Mouse (Mus musculus): Measurements from ENCODE around the gene Cdc42. TPM values are rescaled to one million over a fixed set of nuclear protein-coding genes. Genes with fewer than 3 reads are reported as not detected.
A peak's percentile ranks its signal among the peaks of the same experiment; 100 is the strongest.

Gene Cdc42
- polyA plus RNA-seq, 1 experiment from 2014 or later = 991 TPM

DNA sequence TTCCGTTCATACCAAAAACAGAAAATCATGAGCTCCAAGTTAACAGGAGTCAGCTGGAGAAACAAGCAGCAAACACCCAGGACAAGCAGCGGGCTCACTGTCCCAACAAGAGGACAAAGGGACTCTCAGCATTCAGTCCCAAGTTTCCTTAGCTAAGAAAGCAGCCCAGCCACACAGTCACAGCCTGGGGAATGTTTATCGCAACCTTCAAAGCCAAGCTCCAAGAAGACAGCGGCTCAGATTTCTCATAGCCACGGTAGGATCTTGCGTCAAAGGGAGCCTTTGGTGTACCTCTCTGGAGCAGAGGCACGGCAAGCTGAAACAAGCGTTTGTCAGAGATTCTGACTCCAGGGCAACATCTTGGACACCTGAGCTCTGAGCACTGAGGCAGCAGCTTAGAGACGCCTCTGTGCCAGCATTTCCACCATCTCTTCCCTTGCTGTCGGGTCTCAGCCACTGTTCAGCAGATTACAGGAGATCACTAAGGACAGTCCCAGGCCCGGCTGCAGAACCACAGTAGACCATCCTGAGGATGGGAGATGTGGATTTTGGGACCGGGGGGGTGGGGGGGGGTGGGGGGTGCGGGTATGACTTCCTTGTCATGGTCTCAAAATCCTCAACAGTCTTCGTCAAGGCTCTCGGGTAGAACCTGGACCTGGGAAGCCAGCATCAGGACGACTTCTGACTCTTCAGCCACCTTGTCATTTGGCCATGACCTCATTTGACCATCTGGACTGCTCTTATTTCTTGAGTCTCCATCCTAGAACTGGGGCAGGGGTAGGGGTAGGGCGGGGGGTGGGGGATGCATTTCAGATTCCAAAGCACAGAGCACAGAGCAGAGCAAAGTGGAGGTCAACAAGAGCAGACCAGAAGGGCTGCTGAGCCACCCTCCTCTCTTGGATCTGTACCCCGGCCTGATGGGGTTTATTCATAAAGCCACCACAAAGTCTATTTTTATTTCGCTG lies 18.1 kb upstream of the Cdc42 start:
- Histone ChIP-seq H3K9ac (replicated peaks; ENCODE audit: low read length) (no peak overlapping the region), H3K4me3 (replicated peaks; ENCODE audit: low read depth, low read length) (no peak overlapping the region), H3K27ac (replicated peaks; ENCODE audit: low read depth, low read length) (no peak overlapping the region)

GRCm38 (mm10) chr4:137373711-137374110 lies 16.2 kb upstream of the Cdc42 start:
- Histone ChIP-seq H3K9ac (replicated peaks; ENCODE audit: low read length) (no peak overlapping the region), H3K27ac (replicated peaks; ENCODE audit: low read depth, low read length) (no peak overlapping the region), H3K27me3 (ENCODE audit: control insufficient read depth, insufficient read depth, low read length) (no peaks in the 10 kb centered on the region), H3K4me2 (ENCODE audit: low read length) (no peak overlapping the region), H3K9me3 (ENCODE audit: control insufficient read depth, low read length) (no peaks in the 10 kb centered on the region), H3K4me3 (replicated peaks; ENCODE audit: low read depth, low read length) (no peak overlapping the region), H3K36me3 (ENCODE audit: control insufficient read depth, insufficient read depth, low read length) (no peaks in the 10 kb centered on the region), H3K4me1 (ENCODE audit: control insufficient read depth, insufficient read depth, low read length) (peaks cover 4% of the 10 kb centered on the region; the same call in 1 of the 2 replicates)
- 44% methylated on average over 6 of the region's 6 CpGs for WGBS
- ATAC-seq (ENCODE audit: low FRiP score, low TSS enrichment) (no peak), DNase-seq (no peak)

More for the DNA sequence above, 18.1 kb upstream of the Cdc42 start:
- Histone ChIP-seq H3K9me3 (ENCODE audit: control insufficient read depth, low read length) (no peaks in the 10 kb centered on the region), H3K4me1 (ENCODE audit: control insufficient read depth, insufficient read depth, low read length) (0 out of 2 replicates have a peak, but pooled peaks cover under 1% of the 10 kb centered on the region), H3K36me3 (ENCODE audit: control insufficient read depth, insufficient read depth, low read length) (no peaks in the 10 kb centered on the region), H3K27me3 (ENCODE audit: control insufficient read depth, insufficient read depth, low read length) (no peaks in the 10 kb centered on the region), H3K4me2 (ENCODE audit: low read length) (no peak overlapping the region)
- WGBS = 64% methylated on average over 19 of the region's 19 CpGs
- ATAC-seq (ENCODE audit: low FRiP score, low TSS enrichment) (no peak), DNase-seq (no peak)

- DNase-seq (no peak), ATAC-seq (ENCODE audit: low FRiP score, low TSS enrichment) (no peak)
- no peaks in the 10 kb centered on the region for H3K9me3 ChIP-seq (ENCODE audit: control insufficient read depth, low read length)
- H3K36me3 ChIP-seq (ENCODE audit: control insufficient read depth, insufficient read depth, low read length) = no peaks in the 10 kb centered on the region
- peaks cover 4% of the 10 kb centered on the region; the same call in 1 of the 2 replicates for H3K4me1 ChIP-seq (ENCODE audit: control insufficient read depth, insufficient read depth, low read length)
- no peaks in the 10 kb centered on the region for H3K27me3 ChIP-seq (ENCODE audit: control insufficient read depth, insufficient read depth, low read length)
- no peak overlapping the region for H3K4me2 ChIP-seq (ENCODE audit: low read length)
- no peak overlapping the region for H3K27ac ChIP-seq (replicated peaks; ENCODE audit: low read depth, low read length)
- H3K9ac ChIP-seq (replicated peaks; ENCODE audit: low read length) = no peak overlapping the region
- H3K4me3 ChIP-seq (replicated peaks; ENCODE audit: low read depth, low read length) = no peak overlapping the region
- WGBS = 88% methylated on average over 16 of the region's 16 CpGs
Observed at GRCm38 (mm10) chr4:137371596-137372523, 14.3 kb upstream of the Cdc42 start.

- DNase-seq (peak; percentile 55), ATAC-seq (ENCODE audit: low FRiP score, low TSS enrichment) (no peak)
- H3K4me3 ChIP-seq (replicated peaks; ENCODE audit: low read depth, low read length) = peak overlapping the region; percentile 24
- H3K4me1 ChIP-seq (ENCODE audit: control insufficient read depth, insufficient read depth, low read length) = peaks cover 4% of the 10 kb centered on the region; the same call in 1 of the 2 replicates
- no peak overlapping the region for H3K27ac ChIP-seq (replicated peaks; ENCODE audit: low read depth, low read length)
- H3K36me3 ChIP-seq (ENCODE audit: control insufficient read depth, insufficient read depth, low read length) = no peaks in the 10 kb centered on the region
- H3K4me2 ChIP-seq (ENCODE audit: low read length) = peak overlapping the region; percentile 60
- no peaks in the 10 kb centered on the region for H3K9me3 ChIP-seq (ENCODE audit: control insufficient read depth, low read length)
- WGBS = 9% methylated on average over 28 of the region's 29 CpGs
- no peaks in the 10 kb centered on the region for H3K27me3 ChIP-seq (ENCODE audit: control insufficient read depth, insufficient read depth, low read length)
- peak overlapping the region; percentile 40 for H3K9ac ChIP-seq (replicated peaks; ENCODE audit: low read length)
Observed at GRCm38 (mm10) chr4:137369954-137370750, 12.6 kb upstream of the Cdc42 start.

GRCm38 (mm10) chr4:137368198-137368597 lies 10.7 kb upstream of the Cdc42 start:
- H3K4me3 ChIP-seq (replicated peaks; ENCODE audit: low read depth, low read length) = no peak overlapping the region
- H3K36me3 ChIP-seq (ENCODE audit: control insufficient read depth, insufficient read depth, low read length) = no peaks in the 10 kb centered on the region
- no peak overlapping the region for H3K9ac ChIP-seq (replicated peaks; ENCODE audit: low read length)
- no peak for DNase-seq
- ATAC-seq (ENCODE audit: low FRiP score, low TSS enrichment) = no peak
- H3K27ac ChIP-seq (replicated peaks; ENCODE audit: low read depth, low read length) = no peak overlapping the region
- peaks cover 4% of the 10 kb centered on the region; the same call in 1 of the 2 replicates for H3K4me1 ChIP-seq (ENCODE audit: control insufficient read depth, insufficient read depth, low read length)
- H3K9me3 ChIP-seq (ENCODE audit: control insufficient read depth, low read length) = no peaks in the 10 kb centered on the region
- H3K4me2 ChIP-seq (ENCODE audit: low read length) = no peak overlapping the region
- WGBS = 12% methylated on average over 1 of the region's 1 CpGs
- no peaks in the 10 kb centered on the region for H3K27me3 ChIP-seq (ENCODE audit: control insufficient read depth, insufficient read depth, low read length)

DNA sequence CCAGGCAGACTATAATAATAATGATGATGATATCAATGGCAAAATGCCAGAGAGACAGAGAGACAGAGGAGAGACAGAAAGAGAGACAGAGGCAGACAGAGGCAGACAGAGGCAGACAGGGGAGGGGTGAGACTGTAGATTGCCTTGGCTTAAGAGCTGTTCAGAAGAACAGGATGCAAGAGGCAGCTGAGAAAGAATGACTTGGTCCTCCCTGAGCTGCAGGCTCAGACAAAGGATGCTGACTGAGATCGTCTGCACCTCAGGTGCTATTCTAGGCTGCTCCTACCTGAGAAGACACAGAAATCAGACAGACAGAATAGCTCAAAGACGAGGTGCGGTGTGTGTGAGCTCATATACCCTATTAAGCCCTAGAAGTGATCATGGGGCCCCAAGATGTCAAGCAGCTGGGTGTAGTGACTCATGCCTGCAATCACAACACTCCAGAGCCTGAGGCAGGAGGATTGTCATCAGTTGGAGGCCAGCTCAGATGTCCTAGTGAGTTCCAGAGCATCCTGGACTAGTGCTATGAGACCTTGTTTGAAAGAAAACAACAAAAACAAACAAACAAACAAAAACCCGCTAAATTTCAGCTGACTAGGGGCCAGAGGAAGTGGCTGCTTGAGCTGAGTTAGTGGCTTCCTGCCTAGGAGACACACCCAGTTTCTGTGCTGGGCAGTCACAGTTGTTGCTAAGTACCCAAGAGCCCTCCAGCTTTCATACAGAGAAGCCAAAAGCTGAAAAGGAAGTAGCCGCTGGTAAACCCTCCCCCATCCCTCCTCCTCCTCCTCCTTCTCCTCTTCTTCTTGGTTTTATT lies 10.0 kb upstream of the Cdc42 start:
- Histone ChIP-seq H3K4me1 (ENCODE audit: control insufficient read depth, insufficient read depth, low read length) (peaks cover 4% of the 10 kb centered on the region; the same call in 1 of the 2 replicates), H3K36me3 (ENCODE audit: control insufficient read depth, insufficient read depth, low read length) (no peaks in the 10 kb centered on the region), H3K4me2 (ENCODE audit: low read length) (no peak overlapping the region), H3K27ac (replicated peaks; ENCODE audit: low read depth, low read length) (no peak overlapping the region), H3K4me3 (replicated peaks; ENCODE audit: low read depth, low read length) (no peak overlapping the region), H3K9ac (replicated peaks; ENCODE audit: low read length) (no peak overlapping the region), H3K27me3 (ENCODE audit: control insufficient read depth, insufficient read depth, low read length) (no peaks in the 10 kb centered on the region), H3K9me3 (ENCODE audit: control insufficient read depth, low read length) (no peaks in the 10 kb centered on the region)
- DNase-seq = peak; percentile 29
- 48% methylated on average over 5 of the region's 5 CpGs for WGBS
- ATAC-seq (ENCODE audit: low FRiP score, low TSS enrichment) = no peak

GRCm38 (mm10) chr4:137366097-137366496 lies 8.6 kb upstream of the Cdc42 start:
- no peak for DNase-seq
- no peak overlapping the region for H3K4me3 ChIP-seq (replicated peaks; ENCODE audit: low read depth, low read length)
- no peaks in the 10 kb centered on the region for H3K27me3 ChIP-seq (ENCODE audit: control insufficient read depth, insufficient read depth, low read length)
- peaks cover 4% of the 10 kb centered on the region; the same call in 1 of the 2 replicates for H3K4me1 ChIP-seq (ENCODE audit: control insufficient read depth, insufficient read depth, low read length)
- ATAC-seq (ENCODE audit: low FRiP score, low TSS enrichment) = no peak
- H3K4me2 ChIP-seq (ENCODE audit: low read length) = no peak overlapping the region
- H3K9me3 ChIP-seq (ENCODE audit: control insufficient read depth, low read length) = no peaks in the 10 kb centered on the region
- no peak overlapping the region for H3K27ac ChIP-seq (replicated peaks; ENCODE audit: low read depth, low read length)
- WGBS = 83% methylated on average over 4 of the region's 4 CpGs
- no peak overlapping the region for H3K9ac ChIP-seq (replicated peaks; ENCODE audit: low read length)
- no peaks in the 10 kb centered on the region for H3K36me3 ChIP-seq (ENCODE audit: control insufficient read depth, insufficient read depth, low read length)

All from midbrain, embryonic 14.5 days (tissue).